Mouse (Mus musculus): Measurements from ENCODE around the gene Pcca. TPM values are rescaled to one million over a fixed set of nuclear protein-coding genes. Genes with fewer than 3 reads are reported as not detected.

The Pcca gene
- polyA plus RNA-seq, 1 experiment, result 28.3 TPM

GRCm38 (mm10) chr14:122736806-122737205 is 202.7 kb downstream of the Pcca start:
- no peak for DNase-seq (ENCODE audit: low spot score)

- DNase-seq (ENCODE audit: low spot score), result no peak
Observed at GRCm38 (mm10) chr14:122747860-122748842, 214.0 kb downstream of the Pcca start.

GRCm38 (mm10) chr14:122751552-122751951 is 217.4 kb downstream of the Pcca start:
- no peak for DNase-seq (ENCODE audit: low spot score)

DNA sequence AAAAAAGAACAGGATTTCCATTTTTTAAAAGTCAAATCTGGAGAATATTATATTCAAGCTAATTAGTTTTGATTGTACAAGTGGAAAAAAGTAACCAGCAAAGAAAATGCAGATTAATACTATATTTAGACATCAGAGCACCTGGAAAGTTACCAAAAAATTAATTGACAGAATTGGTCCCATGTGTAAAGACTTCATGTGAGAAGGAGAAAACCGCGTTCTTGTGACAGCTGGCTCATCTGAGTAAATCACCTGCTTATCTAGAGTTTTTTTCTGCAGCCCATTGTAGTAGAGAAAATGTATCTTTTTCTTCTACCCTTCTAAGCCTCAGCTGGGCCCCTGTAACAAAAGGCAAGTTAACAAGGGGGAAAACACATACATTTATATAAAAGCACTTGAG is 219.2 kb downstream of the Pcca start:
- no peak for DNase-seq (ENCODE audit: low spot score)

DNA sequence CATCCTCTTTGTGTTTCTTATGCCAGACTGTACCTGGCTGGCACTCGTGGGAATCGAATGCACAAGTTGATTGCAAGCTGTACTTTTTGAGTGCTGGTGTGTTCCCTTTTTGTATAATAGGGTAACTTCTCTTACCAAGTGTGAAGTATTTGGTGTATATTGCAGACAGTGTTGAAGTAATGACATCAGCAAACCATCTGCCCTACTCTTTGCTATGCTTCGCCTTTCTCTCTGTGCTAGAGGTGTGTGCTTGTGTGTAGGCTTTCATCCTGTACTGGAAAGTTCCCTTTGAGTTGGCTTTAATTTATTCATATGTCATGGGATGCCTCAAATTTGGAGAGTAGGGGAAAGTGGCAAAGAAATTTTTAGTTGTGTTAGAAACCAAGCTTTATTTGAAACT is 220.2 kb downstream of the Pcca start:
- DNase-seq (ENCODE audit: low spot score), result no peak

DNA sequence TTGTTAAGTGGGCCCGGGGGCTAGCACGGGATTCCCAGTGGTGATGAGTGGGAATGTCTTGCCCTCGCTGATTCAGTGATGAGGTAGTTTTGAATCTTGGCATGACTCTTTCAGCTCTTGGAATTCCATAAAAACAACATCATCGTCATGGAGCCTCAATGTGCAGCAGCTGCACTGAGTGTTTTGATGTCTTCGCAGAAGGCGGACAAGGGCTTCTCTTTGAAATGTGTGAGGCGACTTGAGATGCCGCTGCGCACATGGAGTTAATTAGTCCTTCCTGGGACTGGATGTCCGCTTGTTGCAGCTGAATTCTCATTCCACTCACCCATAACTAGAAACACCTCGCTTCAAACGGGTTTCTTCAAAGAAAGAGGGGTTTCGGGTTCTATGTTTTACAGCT is 221.4 kb downstream of the Pcca start:
- no peak for DNase-seq (ENCODE audit: low spot score)

- no peak for DNase-seq (ENCODE audit: low spot score)
Observed at GRCm38 (mm10) chr14:122756671-122757070, 222.5 kb downstream of the Pcca start.

DNA sequence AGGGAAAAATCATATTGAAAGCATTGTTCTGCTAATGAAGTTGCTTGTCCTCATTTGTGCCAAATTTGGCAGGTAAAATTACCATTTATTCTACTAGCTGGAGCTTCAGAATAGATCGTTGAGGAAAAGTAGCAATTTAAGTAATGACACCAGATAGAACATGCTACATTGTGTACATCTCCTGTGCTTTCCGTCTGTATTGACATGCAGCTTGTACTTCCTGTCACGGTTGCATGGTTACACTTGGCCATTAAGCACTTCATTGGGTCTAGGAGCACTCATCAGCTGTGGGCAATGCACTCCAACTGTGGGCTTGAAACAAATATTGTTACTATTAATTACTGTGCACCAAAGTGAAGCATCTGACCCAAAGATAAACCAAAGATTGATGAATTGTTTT is 225.8 kb downstream of the Pcca start:
- DNase-seq (ENCODE audit: low spot score), result no peak

DNA sequence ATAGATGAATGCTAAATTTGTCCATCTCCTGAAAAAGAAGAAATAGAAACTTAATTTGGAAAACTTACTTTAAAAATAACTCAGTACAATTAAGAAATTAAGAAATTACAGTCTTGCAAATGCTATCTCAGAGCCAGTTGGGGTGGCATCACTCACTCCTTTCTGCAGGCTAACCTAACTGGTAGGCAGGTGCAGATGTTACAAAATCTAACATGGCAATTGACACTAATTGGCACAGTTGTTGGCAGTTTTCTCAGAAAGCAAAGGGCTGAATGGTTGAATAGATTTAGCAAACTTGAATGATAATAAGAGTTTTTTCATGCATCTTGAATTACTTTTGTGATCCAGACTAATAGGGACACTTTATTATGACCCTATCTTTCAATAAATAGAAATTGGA is 226.7 kb downstream of the Pcca start:
- DNase-seq (ENCODE audit: low spot score), result no peak

DNA sequence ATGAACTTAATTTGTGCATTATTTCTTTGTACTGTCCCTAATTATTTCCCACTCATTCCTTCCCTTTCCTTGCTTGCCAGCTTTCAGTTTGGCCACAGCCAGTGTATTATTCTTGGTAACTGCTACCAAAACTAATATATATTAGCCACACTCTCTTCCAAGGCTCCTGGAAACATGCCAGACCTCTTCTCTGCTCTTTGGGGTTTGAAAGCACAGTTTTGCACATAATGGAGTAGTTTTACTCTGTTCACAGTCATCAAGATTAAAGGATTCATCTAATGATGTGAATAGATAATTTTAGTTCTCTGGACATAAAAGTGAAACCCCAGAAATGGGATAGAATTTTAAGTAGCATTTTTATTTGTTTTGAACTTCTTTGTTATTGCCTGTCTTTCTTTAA is 228.5 kb downstream of the Pcca start:
- no peak for DNase-seq (ENCODE audit: low spot score)

DNA sequence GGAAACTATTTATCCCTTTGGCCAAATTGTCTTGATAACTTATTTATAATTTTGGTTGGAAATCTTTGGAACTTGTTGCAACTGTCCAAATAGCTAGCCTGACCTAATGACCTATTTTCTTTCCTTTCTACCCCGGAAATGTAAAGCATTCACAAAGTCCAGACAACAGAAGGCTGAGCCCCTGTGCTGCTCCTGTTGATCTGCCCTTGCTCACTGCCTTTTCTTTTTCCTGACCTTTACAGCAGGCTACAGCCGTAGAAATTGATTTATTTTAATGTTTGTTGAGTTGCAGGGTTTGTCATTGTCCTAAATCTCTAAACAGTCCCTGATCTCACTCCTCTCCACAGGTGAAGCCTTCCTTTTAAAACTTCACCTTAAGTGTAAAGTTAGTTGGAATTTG is 231.8 kb downstream of the Pcca start:
- DNase-seq (ENCODE audit: low spot score), result no peak

- no peak for DNase-seq (ENCODE audit: low spot score)
Observed at GRCm38 (mm10) chr14:122766448-122766847, 232.3 kb downstream of the Pcca start.

DNA sequence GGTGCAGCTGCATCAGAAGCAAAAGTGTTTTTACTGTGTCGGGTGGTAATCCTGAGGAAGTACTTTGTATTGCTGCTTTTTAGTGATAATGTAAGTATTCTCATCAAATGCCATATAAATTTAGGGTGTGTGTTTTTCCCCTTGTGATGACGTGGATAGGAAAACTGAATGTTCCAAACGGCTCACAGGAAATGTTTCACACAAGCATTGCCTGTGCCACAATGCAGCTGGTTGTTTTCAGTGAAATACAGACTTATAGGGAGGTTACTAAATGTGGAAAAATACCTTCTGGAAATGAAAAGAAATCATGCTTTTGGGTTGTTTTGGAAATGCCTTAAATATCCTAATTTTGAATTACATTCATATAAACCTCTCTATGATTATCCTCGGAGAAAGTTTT is 250.6 kb downstream of the Pcca start:
- no peak for DNase-seq (ENCODE audit: low spot score)

GRCm38 (mm10) chr14:122788199-122788598 is 254.1 kb downstream of the Pcca start:
- no peak for DNase-seq (ENCODE audit: low spot score)

DNA sequence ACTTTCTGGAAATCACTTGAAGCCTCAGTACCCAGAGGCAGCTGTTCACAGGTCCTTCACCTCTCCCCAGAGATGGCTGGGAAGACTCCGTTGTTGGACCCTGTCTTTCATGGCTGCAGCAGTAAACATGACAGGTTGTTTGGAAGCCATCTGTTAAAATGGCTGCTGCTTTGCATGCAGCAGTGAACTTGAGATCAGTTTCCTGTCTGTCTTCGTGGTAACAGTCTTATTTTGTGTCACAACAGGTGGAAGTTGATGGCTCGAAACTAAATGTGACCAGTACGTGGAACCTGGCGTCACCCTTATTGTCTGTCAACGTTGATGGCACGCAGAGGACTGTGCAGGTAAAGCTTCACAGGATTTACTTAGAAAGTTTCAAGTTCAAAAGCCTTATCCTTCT is 256.0 kb downstream of the Pcca start:
- DNase-seq (ENCODE audit: low spot score), result no peak

DNA sequence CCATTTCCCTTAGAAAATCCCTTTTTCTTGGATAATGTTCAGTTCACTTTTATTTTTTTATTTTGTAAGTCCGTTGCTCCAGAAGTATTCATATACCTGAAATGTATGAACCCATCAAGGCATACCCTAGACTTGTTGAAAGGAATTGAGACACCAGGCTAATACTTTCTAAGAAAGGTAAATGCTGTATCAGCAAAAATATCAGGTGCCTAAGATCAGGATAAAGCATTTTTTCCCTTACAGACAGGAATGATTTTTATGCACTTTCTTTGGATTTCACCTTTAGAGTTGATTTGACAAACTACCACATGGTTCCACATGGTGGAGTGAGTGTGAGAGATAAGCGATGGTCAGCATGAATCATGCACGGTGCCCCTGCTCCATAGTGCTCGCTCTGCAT is 259.2 kb downstream of the Pcca start:
- DNase-seq (ENCODE audit: low spot score), result no peak

DNA sequence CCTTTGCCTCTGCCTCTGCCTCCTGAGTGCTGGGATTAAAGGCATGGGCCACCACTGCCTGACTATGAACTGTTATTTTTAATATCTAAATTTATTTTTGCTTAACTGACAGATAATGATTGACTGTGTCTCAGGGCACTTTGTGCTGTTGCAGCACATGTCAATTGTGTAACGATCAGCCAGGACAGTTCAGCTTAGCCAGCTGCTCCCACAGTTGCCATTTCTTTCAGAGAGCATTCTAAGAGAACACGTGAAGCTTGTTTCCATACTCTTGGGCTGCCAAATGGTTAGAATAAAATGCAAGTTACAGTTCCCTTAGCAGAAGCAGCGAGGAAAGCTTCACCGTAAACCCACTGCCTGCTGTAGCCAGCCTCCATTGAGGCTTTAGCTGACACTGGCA is 266.2 kb downstream of the Pcca start:
- no peak for DNase-seq (ENCODE audit: low spot score)

DNA sequence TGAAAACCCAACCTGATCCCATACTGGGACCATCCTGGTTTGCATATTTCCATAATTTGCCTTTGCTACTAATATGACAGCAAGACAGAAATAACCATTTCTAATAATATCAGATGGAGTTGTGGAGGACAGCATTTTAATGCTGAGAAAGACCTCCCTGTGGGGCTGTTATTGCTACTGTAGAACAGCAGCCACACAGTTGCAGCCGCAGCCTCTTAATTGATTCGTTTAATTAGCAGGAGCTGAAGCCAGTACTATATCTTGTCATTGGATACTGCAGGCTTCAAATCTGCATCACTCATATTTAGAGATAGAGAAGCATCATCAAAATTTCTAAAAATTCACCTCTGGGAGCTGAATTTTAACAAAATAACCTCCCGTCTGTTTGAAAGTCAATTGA is 286.9 kb downstream of the Pcca start:
- DNase-seq (ENCODE audit: low spot score), result no peak

GRCm38 (mm10) chr14:122823791-122824190 is 289.7 kb downstream of the Pcca start:
- DNase-seq (ENCODE audit: low spot score), result no peak

GRCm38 (mm10) chr14:122825464-122825863 is 291.3 kb downstream of the Pcca start:
- DNase-seq (ENCODE audit: low spot score), result no peak

DNA sequence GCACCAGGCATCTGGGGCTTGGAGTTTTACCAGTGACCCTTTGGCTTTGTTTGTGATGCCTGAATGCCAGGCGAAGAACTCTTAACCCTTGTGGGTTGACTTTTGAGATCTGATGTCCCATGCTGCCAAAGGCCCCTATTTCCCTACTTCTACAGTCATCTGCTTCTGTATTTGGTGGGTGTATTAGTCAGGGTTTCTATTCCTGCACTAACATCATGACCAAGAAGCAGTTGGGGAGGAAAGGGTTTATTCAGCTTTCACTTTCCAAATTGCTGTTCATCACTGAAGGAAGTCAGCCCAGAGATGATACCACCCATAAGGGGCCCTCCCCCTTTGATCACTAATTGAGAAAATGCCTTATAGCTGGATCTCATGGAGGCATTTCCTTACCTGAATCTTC is 296.3 kb downstream of the Pcca start:
- no peak for DNase-seq (ENCODE audit: low spot score)

DNA sequence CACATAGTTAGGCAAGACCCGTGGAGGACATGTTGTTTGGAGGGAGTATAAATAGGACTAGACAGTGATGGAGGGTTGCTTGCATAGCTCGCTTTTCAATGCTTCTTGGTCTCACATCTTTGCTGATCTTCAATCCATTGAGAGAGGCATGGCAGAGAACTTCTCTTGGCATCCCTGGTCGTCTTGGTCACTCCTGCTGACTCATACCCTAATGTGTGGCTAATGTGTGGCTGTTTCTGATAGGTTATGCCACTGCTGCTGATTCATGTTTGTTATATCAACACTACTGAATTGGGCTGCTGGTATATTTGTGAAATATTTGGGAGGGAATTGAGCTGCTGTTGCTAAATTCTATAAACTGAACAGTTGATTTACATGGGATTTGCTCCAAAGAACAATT is 299.5 kb downstream of the Pcca start:
- no peak for DNase-seq (ENCODE audit: low spot score)

GRCm38 (mm10) chr14:122834753-122835152 is 300.6 kb downstream of the Pcca start:
- no peak for DNase-seq (ENCODE audit: low spot score)

Data from urinary bladder, adult 2 months (tissue).